Mouse (Mus musculus) ES-Bruce4 (cell line): ENCODE results near the gene Sergef.

Experiments
- CTCF ChIP-seq: IDR thresholded peaks from one replicate; pipeline ENCODE4 v1.8.1; 2011; ENCODE audit warnings: low read depth, low read length
- POLR2A ChIP-seq: IDR thresholded peaks from one replicate; pipeline ENCODE4 v1.8.1; 2011; ENCODE audit warnings: low read length; ENCODE audit not compliant: insufficient read depth

DNA sequence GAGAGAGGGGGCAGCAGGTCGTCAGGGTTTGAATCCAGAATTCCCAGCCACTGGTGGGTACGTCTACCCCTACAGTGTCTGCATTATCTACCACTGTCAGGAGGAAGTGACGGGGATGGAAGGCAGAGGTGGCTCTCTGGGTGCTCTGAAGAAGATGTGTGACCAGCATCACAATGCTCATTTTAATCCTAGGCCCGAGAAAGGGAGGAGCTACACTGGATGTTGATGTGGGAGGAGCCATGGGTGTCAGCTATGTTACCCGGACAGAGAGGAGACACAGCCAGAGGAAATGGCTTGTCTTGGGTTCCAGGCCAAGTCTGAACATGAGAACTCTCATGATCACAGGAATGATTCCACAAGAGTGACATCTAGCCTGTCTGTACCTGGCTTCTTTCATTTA lies 122.4 kb downstream of the Sergef start:
- TF ChIP-seq CTCF (no peak), POLR2A (no peak)
